Mouse (Mus musculus) kidney, embryonic 14.5 days (tissue): ENCODE data around the gene Snx1. TPM values are rescaled to one million over a fixed set of nuclear protein-coding genes. Genes with fewer than 3 reads are reported as not detected.

ENCODE experiments used
- ATAC-seq: fragments of 200-750 bp; cut with Nextera tagmentation; 2 replicates; pipeline ENCODE4 v1.8.0; 2017; ENCODE audit warnings: moderate number of reproducible peaks, mild to moderate bottlenecking, moderate TSS enrichment, moderate library complexity; ENCODE audit not compliant: low FRiP score, low TSS enrichment
- H3K27ac ChIP-seq: fragments of 300-500 bp; sonication (generic); 2 replicates; pipeline ENCODE4 v1.5.1; 2014; ENCODE audit warnings: low read depth, mild to moderate bottlenecking, low read length, moderate library complexity, mixed read lengths
- H3K27me3 ChIP-seq: fragments of 300-500 bp; sonication (generic); 2 replicates; pipeline ENCODE4 v1.6.1; 2014; ENCODE audit warnings: mild to moderate bottlenecking, low read length; ENCODE audit not compliant: control insufficient read depth, insufficient read depth
- H3K36me3 ChIP-seq: fragments of 300-500 bp; sonication (generic); 2 replicates; pipeline ENCODE4 v1.6.1; 2014; ENCODE audit warnings: low read length, mixed read lengths; ENCODE audit not compliant: control insufficient read depth, insufficient read depth
- H3K4me1 ChIP-seq: fragments of 300-500 bp; sonication (generic); 2 replicates; pipeline ENCODE4 v1.6.1; 2014; ENCODE audit warnings: low read length, mixed read lengths; ENCODE audit not compliant: control insufficient read depth, insufficient read depth
- H3K4me2 ChIP-seq: fragments of 300-500 bp; sonication (generic); replicated peaks from 2 replicates; pipeline ENCODE4 v1.6.1; 2014; ENCODE audit warnings: low read depth, mild to moderate bottlenecking, low read length
- H3K4me3 ChIP-seq: fragments of 300-500 bp; sonication (generic); 2 replicates; pipeline ENCODE4 v1.5.1; 2014; ENCODE audit warnings: mild to moderate bottlenecking, low read length
- H3K9ac ChIP-seq: fragments of 300-500 bp; sonication (generic); 2 replicates; pipeline ENCODE4 v1.6.1; 2014; ENCODE audit warnings: low read depth, mild to moderate bottlenecking, low read length, moderate library complexity
- H3K9me3 ChIP-seq: fragments of 300-500 bp; sonication (generic); 2 replicates; pipeline ENCODE4 v1.6.1; 2016; ENCODE audit warnings: low read length; ENCODE audit not compliant: control insufficient read depth
- WGBS: fragments of 180-500 bp; shearing (Covaris S2); extraction: QIAGEN DNeasy Blood & Tissue Kit; methylation state at CpG from one replicate; pipeline ENCODE4 v1.1.7; 2014; 5-methylcytosine and 5-hydroxymethylcytosine counted together
- polyA plus RNA-seq: library from polyadenylated mRNA; unstranded; fragments of >200 nt; fragmentation: Nextera tagmentation; extraction: Ambion mirVana; gene quantifications from 2 replicates; pipeline ENCODE4 v1.2.1, GENCODE M21; 2014

Gene Snx1
- polyA plus RNA-seq, 1 experiment from 2014 or later = 130 TPM

- no peak overlapping the region for H3K4me2 ChIP-seq
- H3K4me3 ChIP-seq = no peak overlapping the region
- no peaks in the 10 kb centered on the region for H3K4me1 ChIP-seq
- H3K27me3 ChIP-seq = no peaks in the 10 kb centered on the region
- no peaks in the 10 kb centered on the region for H3K9me3 ChIP-seq
- peaks cover 47% of the 10 kb centered on the region for H3K36me3 ChIP-seq
- 97% methylated on average over 1 of the region's 1 CpGs for WGBS
- ATAC-seq = no peak
- no peak overlapping the region for H3K27ac ChIP-seq
- no peak overlapping the region for H3K9ac ChIP-seq
Measured at GRCm38 (mm10) chr9:66109574-66109973, 16.8 kb downstream of the Snx1 start.

DNA sequence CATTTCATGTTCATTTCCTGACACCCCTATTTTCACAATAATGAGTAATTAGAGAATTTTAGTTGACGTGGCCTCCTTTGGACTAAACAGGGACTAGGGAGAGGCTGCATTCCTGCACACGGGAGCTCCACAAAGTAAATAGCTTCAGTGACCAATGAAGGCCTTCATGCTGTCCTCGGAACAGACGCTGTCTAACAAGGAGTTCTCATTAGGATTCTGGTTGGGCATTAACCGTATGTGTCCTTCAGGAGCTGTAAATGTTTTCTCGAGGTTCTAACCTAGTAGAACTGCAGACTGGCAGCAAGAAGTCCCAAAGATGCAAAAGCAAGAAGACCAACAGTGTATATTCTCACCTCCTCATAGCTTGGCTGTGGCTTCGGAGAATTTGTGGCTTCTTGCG is 21.2 kb downstream of the Snx1 start:
- ATAC-seq = no peak
- no peaks in the 10 kb centered on the region for H3K4me1 ChIP-seq
- no peaks in the 10 kb centered on the region for H3K9me3 ChIP-seq
- H3K4me2 ChIP-seq = no peak overlapping the region
- H3K36me3 ChIP-seq = peaks cover 75% of the 10 kb centered on the region
- no peak overlapping the region for H3K27ac ChIP-seq
- no peak overlapping the region for H3K4me3 ChIP-seq
- H3K27me3 ChIP-seq = no peaks in the 10 kb centered on the region
- 88% methylated on average over 8 of the region's 8 CpGs for WGBS
- H3K9ac ChIP-seq = no peak overlapping the region

- no peak overlapping the region for H3K4me2 ChIP-seq
- H3K9me3 ChIP-seq = no peaks in the 10 kb centered on the region
- no peaks in the 10 kb centered on the region for H3K27me3 ChIP-seq
- no peak overlapping the region for H3K4me3 ChIP-seq
- peaks cover 79% of the 10 kb centered on the region for H3K36me3 ChIP-seq
- H3K9ac ChIP-seq = no peak overlapping the region
- no peak for ATAC-seq
- no peaks in the 10 kb centered on the region for H3K4me1 ChIP-seq
- H3K27ac ChIP-seq = no peak overlapping the region
- 93% methylated on average over 4 of the region's 4 CpGs for WGBS
Measured at GRCm38 (mm10) chr9:66104601-66105000, 21.8 kb downstream of the Snx1 start.

GRCm38 (mm10) chr9:66102668-66103067 is 23.7 kb downstream of the Snx1 start:
- Histone ChIP-seq H3K9ac (no peak overlapping the region), H3K36me3 (peaks cover 71% of the 10 kb centered on the region), H3K27ac (no peak overlapping the region), H3K4me3 (no peak overlapping the region), H3K27me3 (no peaks in the 10 kb centered on the region), H3K4me2 (no peak overlapping the region), H3K9me3 (no peaks in the 10 kb centered on the region), H3K4me1 (no peaks in the 10 kb centered on the region)
- whole genome bisulfite sequencing = 92% methylated on average over 6 of the region's 6 CpGs
- no peak for ATAC-seq

- H3K36me3 ChIP-seq = peaks cover 74% of the 10 kb centered on the region
Measured at GRCm38 (mm10) chr9:66101577-66101976, 24.8 kb downstream of the Snx1 start.

DNA sequence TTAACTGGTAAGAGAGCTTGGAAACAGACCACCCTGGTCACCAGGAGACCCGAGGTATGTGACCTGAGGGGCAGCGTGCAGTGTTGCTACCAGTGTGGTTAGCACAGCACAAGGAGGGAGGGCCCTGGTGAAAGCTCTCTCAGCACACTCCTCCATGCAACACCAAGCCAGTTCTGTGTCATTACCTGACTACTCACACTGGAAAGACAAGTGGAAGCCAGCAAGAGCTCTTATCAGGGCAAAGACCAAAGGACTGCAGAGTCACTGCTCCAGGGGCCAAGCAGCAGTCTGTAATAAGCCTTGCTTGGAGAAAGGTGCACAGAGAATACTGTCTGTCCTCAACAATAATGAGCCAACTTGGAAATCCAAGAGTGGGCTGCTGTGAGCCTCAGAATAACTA is 33.7 kb downstream of the Snx1 start:
- no peaks in the 10 kb centered on the region for H3K4me1 ChIP-seq
- H3K4me3 ChIP-seq = no peak overlapping the region
- 0 out of 2 replicates have a peak overlapping the region, but pooled peaks have one; percentile 12 for H3K27ac ChIP-seq
- no peaks in the 10 kb centered on the region for H3K27me3 ChIP-seq
- H3K4me2 ChIP-seq = no peak overlapping the region
- WGBS = 86% methylated on average over 2 of the region's 2 CpGs
- no peak overlapping the region for H3K9ac ChIP-seq
- ATAC-seq = no peak
- no peaks in the 10 kb centered on the region for H3K9me3 ChIP-seq
- peaks cover 84% of the 10 kb centered on the region for H3K36me3 ChIP-seq

More at GRCm38 (mm10) chr9:66101577-66101976, 24.8 kb downstream of the Snx1 start:
- Histone ChIP-seq H3K9ac (no peak overlapping the region), H3K4me2 (no peak overlapping the region), H3K27me3 (no peaks in the 10 kb centered on the region), H3K4me3 (no peak overlapping the region), H3K4me1 (no peaks in the 10 kb centered on the region), H3K27ac (no peak overlapping the region), H3K9me3 (no peaks in the 10 kb centered on the region)
- ATAC-seq = no peak
- 84% methylated on average over 8 of the region's 8 CpGs for WGBS

- peak; percentile 44; the same call in 1 of the 2 replicates for ATAC-seq
- no peak overlapping the region for H3K9ac ChIP-seq
- peak overlapping the region; percentile 12; the same call in 1 of the 2 replicates for H3K27ac ChIP-seq
Measured at GRCm38 (mm10) chr9:66091327-66092231, 34.8 kb downstream of the Snx1 start.

DNA sequence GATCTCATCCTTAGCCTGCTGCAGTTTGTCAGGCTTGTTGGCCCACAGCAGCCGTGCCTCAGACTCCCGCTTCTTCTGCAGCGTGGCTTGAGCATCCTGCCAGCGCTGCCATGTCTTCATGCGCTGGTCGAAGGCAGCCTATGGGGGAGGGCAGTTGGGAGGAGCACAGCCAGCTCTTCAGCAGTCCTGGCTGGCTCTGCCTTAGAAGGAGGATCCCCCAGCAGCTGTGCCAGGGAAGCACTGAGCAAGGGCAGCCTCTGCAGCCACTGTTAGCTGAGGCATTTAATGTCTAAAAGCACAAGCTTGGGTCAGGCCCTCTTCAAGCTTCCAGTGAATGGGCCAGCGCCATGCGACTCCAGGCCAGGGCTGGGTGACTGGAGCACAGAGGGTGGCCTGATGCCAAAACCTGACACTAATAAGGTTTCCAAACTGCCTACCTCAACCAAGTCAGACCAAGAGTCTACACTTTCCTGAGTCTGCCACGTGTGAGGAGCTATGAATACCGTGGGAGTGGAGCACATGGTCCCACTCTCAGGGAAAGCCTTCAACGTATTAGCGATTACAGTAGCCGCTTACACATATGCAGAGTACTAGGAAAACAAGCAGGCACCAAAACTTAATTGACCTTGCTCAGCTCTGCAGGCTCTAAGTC is 35.7 kb downstream of the Snx1 start:
- H3K4me2 ChIP-seq = no peak overlapping the region
- H3K27me3 ChIP-seq = no peaks in the 10 kb centered on the region
- 84% methylated on average over 13 of the region's 13 CpGs for WGBS
- peaks cover 74% of the 10 kb centered on the region for H3K36me3 ChIP-seq
- H3K4me1 ChIP-seq = no peaks in the 10 kb centered on the region
- no peak overlapping the region for H3K9ac ChIP-seq
- no peak overlapping the region for H3K4me3 ChIP-seq
- H3K9me3 ChIP-seq = no peaks in the 10 kb centered on the region
- ATAC-seq = no peak
- no peak overlapping the region for H3K27ac ChIP-seq

More at GRCm38 (mm10) chr9:66091327-66092231, 34.8 kb downstream of the Snx1 start:
- no peaks in the 10 kb centered on the region for H3K27me3 ChIP-seq
- no peaks in the 10 kb centered on the region for H3K9me3 ChIP-seq
- H3K36me3 ChIP-seq = peaks cover 80% of the 10 kb centered on the region
- no peaks in the 10 kb centered on the region for H3K4me1 ChIP-seq
- WGBS = 67% methylated on average over 6 of the region's 6 CpGs
- H3K4me2 ChIP-seq = no peak overlapping the region
- H3K4me3 ChIP-seq = no peak overlapping the region

GRCm38 (mm10) chr9:66088411-66088810 is 38.0 kb downstream of the Snx1 start:
- WGBS = 46% methylated on average over 4 of the region's 4 CpGs
- Histone ChIP-seq H3K27me3 (no peaks in the 10 kb centered on the region), H3K9ac (no peak overlapping the region), H3K36me3 (peaks cover 52% of the 10 kb centered on the region), H3K4me3 (no peak overlapping the region), H3K4me1 (no peaks in the 10 kb centered on the region), H3K27ac (no peak overlapping the region), H3K4me2 (no peak overlapping the region), H3K9me3 (no peaks in the 10 kb centered on the region)
- ATAC-seq = peak; percentile 51; the same call in 1 of the 2 replicates
